Mouse (Mus musculus): Measurements from ENCODE around the gene Kank3.

- TF ChIP-seq CTCF (IDR thresholded peaks at IDR 0.05; ENCODE audit: control insufficient read depth, insufficient read depth, insufficient replicate concordance, low read depth, low read length) (no peak), POLR2A (IDR thresholded peaks at IDR 0.05; ENCODE audit: control insufficient read depth, low read depth, low read length) (peak; percentile 28)
These were observed 29.0 kb upstream of the Kank3 start, which contains the start of gene Angptl4 for GRCm38 (mm10) chr17:33781124-33781977.
